Mouse (Mus musculus): ENCODE data around the gene Cntn5.

Gene Cntn5

DNA sequence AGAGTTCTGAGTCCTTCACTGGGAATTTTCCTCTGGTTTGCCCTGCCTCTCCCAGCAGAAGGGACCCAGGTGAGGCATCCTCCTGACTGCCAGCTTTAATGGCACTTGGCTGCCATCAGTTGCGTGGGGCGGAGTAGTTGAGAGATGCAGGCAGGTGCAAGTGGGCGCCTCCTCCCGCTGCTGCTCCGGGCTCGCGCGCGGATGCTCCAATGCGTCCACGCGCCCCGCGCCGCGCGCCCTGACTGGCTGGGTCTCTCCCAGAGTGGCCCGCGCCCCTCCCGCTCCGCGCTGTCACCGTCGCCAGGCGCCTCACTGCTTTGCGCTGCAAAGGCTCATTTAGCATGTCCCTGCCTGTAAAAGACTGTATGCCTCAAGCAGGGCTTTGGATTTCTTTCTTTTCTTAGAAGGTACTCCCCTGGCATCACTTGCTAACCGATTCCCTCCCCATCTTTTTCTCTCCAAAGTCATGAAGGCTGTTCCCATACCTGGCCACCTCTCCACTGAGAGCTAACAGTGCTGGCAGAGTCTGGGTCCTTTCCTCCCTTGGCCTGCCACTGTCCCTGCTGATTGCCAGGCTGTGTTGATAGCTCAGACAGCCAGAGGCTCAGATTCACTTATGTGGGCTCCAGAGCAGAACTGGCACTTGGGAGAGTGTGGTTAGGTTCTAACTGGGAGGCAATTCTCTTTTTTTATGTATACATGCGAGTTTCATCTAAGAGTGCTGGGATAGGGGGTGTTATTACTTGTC is at the start of gene Cntn5:
Cntn5 (minus strand) TSS at position 160 of the 748 bp plus-strand sequence.
- CTCF ChIA-PET: interaction anchor here in 1 of 4 experiments (0.9 kb wide), 1 partner anchor 135 kb away, joined by 3 read pairs; no protein-coding TSS in a partner anchor
- POLR2A ChIA-PET: no interaction called here

DNA sequence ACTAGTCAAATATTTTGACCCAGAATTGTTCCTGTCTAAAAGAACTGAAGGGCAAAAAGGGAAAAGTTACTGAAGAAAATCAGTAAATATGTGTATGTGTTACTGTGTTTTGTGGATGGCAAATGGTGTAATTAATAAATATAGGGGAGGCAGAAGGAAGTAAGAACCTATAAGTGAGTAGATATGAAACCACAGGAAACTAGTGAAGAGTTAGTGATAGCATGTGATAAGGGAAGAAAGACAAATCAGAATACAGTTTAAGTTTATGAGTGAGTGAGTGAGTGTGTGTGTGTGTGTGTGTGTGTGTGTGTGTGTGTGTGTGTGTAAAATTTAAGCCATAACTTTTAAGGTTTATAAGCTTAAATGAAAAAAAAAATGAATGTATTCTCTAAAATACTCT is 45.9 kb upstream of the Cntn5 start:
- ChIA-PET CTCF (no interaction called here), POLR2A (interaction anchor here in 2 of 4 experiments (0.6 to 0.7 kb wide), 2 partner anchors 40 to 1015 kb away, joined by 3 read pairs; no protein-coding TSS in a partner anchor)

DNA sequence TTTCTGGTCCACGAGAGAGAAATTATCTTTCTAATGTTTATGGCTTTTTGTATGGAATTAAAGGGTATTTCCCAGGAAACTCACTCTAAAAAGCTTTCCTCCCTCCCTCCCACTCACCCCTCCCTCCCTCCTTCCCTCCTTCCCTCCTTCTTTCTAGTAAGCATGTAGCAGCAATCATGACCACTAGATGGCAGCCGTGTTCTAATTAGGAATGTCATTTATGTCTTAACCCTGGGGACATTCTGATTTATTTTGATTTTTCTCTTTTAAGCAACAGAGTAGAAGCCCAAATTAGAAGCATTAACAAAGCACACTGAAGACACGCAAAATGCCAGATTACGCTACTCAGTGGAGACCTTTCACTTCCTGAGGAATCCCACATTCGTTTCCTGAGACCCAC is 5.0 kb upstream of the Cntn5 start:
- CTCF ChIA-PET: interaction anchor here in 1 of 4 experiments (1.0 kb wide), 1 partner anchor 526 kb away, joined by 3 read pairs; no protein-coding TSS in a partner anchor

DNA sequence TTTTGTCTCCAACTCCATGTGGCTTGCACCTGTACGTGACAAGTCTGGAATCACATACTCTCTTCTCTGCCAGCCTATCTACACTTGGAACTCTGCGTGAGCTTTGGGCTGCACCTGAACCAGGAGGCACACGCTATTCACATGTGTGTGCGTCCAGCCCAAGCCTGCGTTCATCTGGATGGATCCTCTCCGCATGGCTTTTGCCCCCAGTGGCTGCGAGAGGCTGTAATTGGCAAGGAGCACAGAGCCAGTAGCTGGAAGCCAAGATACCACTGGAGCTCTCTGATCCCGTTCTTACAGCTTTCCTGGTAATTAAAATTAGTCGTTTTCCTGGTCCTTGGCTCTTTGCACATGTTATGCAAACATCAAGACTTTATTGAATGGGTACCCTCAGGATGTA is 1.1 kb upstream of the Cntn5 start:
- CTCF ChIA-PET: interaction anchor here in 1 of 4 experiments (0.9 kb wide), 1 partner anchor 136 kb away, joined by 3 read pairs; no protein-coding TSS in a partner anchor

More for the DNA sequence above, 5.0 kb upstream of the Cntn5 start:
- POLR2A ChIA-PET: interaction anchor here in 1 of 4 experiments (0.6 kb wide), 1 partner anchor 1029 kb away, joined by 3 read pairs; no protein-coding TSS in a partner anchor

DNA sequence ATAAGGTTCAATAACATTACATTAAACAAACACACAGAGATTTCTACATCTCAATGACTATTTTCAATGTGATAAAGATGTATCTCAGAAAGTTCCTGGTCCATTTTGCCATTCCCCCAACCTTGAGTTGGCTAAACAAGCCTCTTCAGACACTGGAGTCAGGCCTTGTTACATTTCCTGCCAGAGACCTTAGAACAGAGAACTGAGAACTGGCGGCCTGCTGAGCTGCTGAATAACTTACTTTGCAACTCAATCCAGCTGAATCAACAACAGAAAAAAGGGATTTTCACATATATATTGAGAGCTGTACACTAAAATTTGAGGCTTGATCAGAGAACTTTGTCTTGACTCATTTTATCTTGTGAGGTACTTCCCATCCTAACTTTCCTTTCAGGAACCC is 24.8 kb downstream of the Cntn5 start:
- ChIA-PET CTCF (no interaction called here), POLR2A (no interaction called here)

More for the DNA sequence above, 1.1 kb upstream of the Cntn5 start:
- POLR2A ChIA-PET: no interaction called here

DNA sequence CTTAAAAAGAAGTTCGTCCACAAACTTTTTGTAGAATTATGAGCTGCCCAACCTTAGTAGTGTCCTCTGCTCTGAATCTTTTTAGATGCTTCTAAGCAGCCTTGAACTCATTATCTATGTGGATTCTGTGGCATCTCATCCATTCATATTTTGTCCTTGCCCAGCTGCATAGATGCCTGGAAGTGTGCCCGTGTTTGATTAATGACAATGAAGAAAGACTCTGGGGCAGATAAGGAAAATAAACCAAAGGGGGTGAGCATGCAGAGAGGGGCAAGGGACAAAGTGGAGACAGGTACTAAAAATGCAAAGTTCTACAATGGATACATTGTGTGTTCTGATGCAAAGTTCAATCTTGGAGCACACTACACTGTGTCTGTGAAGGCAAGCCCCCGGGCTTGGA is 30.7 kb downstream of the Cntn5 start:
- POLR2A ChIA-PET: no interaction called here
- CTCF ChIA-PET: no interaction called here

DNA sequence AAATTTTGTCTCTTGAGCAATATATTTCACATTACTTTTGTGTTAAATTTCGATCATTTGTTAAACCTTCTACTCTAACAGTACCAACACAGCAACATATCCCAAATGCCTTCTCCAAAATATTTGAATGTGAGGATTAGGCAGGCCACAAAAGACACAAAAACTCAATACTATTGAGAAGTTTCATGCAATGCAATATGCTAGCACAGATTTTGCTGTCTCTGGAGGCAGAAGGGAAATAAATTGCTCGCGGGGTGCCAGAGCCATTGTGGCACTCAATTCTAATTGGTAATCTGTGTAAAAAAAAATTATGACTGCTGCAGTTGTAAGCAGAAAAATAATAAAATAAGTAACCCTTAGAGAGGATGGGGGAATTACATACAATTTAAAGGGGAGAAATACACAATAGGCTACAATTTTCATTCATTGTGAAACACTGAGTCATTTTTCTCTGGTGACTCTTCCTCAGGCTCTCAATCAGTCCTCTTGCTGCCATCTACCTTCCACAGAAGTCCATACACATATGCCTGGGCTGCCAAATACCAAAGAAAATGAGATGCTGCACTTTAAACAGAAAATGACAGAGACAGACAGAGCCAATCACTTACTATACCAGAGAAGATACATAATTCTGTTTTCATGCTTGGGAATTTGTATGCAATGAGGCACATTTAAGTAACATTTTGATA is 48.2 kb downstream of the Cntn5 start:
- ChIA-PET POLR2A (no interaction called here), CTCF (no interaction called here)

DNA sequence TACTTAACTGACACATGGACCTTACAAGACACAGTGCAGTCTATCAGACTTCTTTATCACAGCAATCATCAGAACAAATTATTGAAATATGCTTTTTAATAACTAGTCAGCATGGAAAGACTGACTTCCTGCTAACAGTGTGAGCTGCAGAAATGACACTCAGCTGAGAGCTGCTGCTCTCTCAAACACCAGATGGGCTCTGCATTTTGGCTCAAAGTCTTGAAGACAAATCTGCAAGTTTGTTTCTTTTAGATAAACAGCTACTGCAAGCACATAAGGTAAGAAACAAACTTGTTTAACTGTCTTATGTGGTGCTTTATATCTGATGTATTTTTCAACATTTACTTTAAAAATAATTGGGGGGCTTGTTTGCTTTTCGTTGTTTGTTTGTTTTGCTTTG is 87.9 kb downstream of the Cntn5 start:
- ChIA-PET POLR2A (no interaction called here), CTCF (no interaction called here)

DNA sequence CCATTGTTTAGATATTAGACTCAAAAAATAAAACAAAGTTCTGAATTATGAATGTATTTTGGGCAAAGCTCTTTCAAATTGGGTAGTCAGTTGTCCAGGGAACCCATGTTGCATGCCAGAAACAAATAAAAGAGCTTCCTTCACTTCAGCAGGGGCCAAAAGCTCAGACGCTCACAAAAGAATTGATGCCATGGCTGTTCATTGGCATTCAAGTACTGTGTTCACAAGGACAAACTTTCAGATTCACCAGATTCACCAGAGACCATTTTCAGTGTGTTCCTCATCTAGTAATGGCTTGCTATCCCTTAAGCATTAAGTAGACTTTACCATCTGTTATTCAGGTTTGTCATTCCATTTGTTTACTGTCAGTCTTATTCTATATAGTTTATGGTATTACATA is 107.4 kb downstream of the Cntn5 start:
- POLR2A ChIA-PET: no interaction called here
- CTCF ChIA-PET: no interaction called here

DNA sequence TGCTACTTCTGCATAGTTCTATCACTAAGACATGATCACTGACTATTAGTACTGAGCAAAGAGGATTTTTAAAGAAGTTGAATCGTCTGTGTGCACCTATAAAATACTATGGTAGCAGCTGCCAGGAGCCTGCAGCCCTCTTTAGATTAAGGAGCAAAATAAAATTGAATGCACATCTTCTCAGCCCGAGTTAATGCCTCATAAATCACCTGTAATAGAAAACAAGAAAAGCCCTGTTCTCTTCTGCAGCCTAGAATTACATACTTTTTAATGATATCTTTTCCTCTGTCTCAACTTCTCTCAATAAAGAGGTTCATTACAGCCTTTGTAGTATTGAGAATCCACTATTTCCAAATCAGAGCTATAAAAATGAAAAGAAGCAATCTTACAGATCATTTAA is 109.5 kb downstream of the Cntn5 start:
- POLR2A ChIA-PET: no interaction called here
- CTCF ChIA-PET: no interaction called here

DNA sequence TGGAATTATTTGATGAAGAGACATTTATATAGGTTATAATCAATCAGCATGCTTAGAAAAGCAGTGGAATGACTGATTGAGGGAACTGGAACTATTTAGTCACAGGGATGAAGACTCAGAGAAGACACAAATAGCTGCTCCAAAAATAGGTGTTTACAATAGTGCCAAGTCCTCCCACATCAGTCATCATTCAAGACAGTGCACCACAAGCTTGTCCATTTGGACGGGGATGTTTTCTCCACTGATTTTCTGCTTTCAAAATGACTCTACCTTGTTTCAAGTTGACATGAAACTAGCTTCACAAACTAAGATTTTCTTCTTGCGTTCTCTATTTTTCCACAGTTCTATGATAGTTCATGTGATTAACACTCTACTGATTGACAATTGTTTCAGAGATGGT is 172.7 kb downstream of the Cntn5 start:
- ChIA-PET POLR2A (no interaction called here), CTCF (no interaction called here)

DNA sequence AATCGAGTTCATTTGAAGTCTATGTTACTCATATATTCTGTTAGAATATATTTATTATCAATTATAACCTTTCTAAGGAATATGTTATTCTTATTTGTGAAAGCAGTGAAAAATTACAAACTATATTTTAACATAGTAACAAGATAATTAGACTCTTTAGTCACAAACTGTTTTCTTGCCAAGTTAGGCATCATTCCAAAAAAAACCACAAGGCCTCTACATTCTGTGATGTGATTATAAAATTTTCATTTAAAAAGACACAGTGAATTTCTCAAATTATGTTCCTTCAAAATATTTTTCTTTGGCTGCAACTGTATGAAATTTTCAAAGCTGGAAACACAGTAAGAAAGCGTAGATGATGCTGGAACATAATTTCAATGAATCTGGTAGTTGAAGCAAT is 180.4 kb downstream of the Cntn5 start:
- CTCF ChIA-PET: no interaction called here
- POLR2A ChIA-PET: no interaction called here

DNA sequence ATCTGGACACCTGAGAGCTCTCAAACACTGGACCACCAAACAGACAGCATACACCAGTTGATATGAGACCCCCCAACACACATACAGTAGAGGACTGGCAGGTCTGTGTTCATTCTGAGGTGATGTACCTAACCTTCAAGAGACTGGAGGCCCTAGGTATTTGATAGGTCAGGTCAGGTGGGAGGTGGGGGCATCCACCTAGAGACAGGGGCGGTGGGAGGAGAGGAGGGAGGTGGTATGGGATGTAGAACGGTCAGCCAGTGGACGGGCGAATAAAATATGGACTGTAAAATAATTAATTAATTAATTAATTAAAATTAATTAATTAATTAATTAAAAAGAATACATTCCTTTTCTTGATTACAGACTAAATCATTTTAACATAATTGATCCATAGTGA is 182.5 kb downstream of the Cntn5 start:
- ChIA-PET CTCF (no interaction called here), POLR2A (no interaction called here)

DNA sequence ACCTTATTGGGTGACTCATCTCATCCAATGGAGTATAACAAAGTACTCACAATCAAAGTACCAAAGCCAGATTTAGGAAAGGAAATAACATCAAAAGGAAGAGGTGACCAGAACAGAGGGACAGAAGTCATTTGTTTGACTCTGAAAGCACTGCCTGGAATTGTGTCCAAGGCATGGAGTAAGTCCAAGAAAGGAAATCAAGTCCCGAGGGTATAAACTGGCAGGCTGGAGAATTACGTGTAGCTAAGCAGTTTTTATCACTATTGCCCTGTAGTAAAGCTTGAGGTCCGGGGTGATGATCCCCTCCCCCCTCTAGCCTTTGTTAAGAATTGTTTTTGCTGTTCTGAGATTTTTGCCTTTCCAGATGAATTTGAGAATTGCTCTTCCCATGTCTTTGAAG is 185.6 kb downstream of the Cntn5 start:
- CTCF ChIA-PET: no interaction called here
- POLR2A ChIA-PET: no interaction called here

DNA sequence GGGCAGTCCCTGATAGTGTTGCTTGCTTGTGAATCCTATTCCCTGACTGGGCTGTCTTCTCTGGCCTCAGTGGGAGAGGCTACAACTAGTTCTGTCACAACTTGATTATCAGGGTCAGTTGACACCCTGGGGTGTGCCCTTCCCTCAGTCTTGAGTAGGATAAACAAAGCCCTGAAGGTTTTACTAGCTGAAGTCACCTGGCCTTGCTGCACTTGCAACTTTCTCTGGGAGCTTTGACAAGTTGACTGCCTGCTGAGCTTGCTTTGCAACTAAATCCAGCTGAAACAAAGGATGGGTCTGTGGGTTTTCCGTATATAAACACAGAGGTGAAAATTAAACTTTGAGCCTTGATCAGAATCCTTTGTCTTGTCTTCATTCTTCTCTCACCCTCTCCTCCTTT is 190.9 kb downstream of the Cntn5 start:
- POLR2A ChIA-PET: no interaction called here
- CTCF ChIA-PET: no interaction called here

DNA sequence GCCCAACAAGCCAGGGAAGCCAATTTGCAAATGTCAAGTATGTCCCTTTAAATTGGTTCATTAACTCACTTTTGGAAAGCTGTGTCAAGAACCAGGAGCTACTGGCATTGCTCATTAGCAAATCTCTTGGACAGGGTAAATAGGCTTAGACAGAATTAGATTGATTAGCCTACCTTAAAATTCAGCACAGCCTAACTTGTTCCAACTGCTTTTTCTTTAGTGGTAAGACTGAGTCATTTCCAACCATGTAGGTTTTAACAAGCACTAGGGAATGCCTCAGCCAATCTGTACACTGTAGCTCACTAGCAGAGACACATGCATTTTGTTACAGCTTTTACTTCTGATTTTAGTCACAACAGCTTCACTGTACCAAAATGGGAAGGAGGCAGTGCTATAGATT is 222.9 kb downstream of the Cntn5 start:
- CTCF ChIA-PET: no interaction called here
- POLR2A ChIA-PET: no interaction called here

DNA sequence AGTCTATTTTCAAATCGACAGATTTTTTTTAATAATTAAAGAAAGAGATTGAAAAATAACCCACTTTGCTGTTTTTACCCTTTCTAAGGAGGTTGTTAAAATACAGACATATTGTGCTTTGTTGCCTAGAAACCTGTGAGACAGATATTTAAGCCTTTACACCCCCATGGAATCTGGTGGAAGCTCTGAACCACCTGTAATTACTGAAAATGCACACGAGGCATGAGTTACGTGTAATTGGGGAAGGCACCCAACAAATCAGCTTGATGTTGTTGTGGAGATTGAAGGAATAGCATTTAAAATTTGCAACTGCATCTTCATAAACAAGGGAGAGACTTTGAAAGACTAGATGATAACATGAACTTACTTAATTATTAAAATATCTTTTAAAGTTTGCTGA is 223.4 kb downstream of the Cntn5 start:
- POLR2A ChIA-PET: no interaction called here
- CTCF ChIA-PET: no interaction called here

DNA sequence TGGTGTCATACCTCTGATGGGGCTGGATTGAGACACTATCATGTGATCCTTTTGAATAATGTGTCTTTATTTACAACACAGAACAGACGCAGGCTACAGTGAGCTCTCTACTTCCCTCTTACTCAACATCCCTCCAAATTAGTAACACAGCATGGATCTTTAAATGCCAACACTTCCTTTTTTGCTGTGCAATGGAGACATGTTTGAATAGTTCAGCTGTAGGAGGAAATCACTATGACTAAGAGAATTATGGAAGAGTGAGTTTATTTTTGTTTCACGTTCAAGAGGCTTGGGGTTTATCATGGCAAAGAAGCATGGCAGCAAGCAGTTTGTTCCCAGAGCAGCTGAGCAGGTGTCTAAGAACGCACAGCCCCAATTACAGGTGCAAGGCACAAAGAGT is 235.9 kb downstream of the Cntn5 start:
- CTCF ChIA-PET: no interaction called here
- POLR2A ChIA-PET: no interaction called here

DNA sequence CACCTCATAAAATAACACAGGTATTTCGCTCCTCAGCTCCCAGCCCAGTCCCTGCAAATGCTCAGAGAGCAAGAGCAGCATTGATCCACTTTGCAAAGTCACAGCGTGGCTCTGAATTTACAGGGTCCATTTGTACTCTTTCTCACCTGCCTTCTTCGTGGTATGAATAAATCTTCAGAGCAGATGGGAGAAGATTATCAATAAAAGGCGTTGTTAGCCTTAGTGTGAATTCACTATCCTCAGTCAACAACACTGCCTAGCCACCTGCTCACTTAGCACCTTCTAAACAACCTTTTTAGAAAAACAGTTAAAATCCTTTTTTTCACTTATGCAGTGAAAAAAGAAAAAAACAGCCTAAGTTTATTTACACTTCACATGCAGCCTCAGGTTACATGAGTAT is 237.1 kb downstream of the Cntn5 start:
- ChIA-PET POLR2A (no interaction called here), CTCF (no interaction called here)

DNA sequence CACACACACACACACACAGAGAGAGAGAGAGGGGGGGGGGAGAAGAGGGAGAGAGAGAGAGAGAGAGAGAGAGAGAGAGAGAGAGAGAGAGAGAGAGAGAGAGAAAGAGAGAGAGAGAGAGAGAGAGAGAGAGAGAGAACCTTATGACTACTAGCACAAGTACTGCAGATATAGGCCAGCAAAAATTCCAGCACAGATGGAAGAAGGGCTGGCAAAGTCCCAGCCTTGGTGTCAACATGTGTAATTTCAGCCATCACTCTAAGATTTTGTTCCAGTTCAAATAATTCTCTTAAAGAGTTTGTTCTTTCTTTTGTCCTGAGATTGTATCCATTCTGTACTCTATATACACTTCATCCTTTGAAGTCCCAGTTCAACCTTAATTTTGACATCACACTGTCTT is 238.8 kb downstream of the Cntn5 start:
- ChIA-PET POLR2A (no interaction called here), CTCF (no interaction called here)

DNA sequence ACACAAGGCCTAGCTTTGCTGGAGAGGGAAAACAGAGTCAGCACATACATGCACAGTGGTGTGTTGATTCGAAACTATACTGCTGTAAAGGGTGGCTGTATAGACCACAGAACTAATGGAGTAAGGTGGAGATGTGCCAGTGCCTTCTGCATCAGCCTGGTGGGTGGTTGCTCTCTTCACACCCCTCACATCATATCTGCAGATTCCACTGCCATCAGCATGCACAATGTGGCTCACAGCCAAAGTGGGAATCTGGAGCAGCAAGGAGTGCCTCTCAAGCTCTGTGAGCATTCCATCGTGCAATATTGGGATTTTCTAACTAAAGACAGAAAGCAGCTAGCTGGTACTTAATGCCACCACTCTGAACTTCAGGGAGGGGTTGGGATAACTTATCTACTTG is 241.5 kb downstream of the Cntn5 start:
- ChIA-PET POLR2A (no interaction called here), CTCF (no interaction called here)

DNA sequence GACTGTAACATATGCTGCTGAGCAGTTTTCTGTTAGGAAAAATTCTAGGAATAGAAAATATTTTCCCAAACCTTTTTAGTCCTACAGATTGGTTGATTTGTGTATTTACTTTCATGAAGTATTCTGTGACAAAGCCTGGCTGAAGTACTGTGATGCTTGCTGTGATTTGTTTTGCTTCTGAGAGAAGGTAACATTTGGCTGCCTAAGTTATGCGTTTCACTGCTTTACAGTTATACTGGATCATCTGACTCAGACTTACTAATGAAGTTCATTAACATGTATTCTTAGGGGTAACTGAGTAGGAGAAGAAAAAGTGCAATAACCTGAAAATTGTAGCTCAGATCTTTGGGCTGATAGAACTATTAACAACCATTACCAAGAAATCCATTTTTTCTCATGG is 245.1 kb downstream of the Cntn5 start:
- POLR2A ChIA-PET: no interaction called here
- CTCF ChIA-PET: no interaction called here
